Mouse (Mus musculus) stomach, embryonic 15.5 days (tissue): Measurements from ENCODE around the gene Smg7. TPM values are rescaled to one million over a fixed set of nuclear protein-coding genes. Genes with fewer than 3 reads are reported as not detected.

ENCODE experiments used
- ATAC-seq: fragments of 200-750 bp; cut with Nextera tagmentation; 2 replicates; pipeline ENCODE4 v1.8.0; 2017; ENCODE audit warnings: low read depth, moderate number of reproducible peaks, moderate TSS enrichment; ENCODE audit not compliant: insufficient read depth, low FRiP score
- H3K27ac ChIP-seq: fragments of 300-500 bp; sonication (generic); 2 replicates; pipeline ENCODE4 v1.5.1; 2015; ENCODE audit warnings: mild to moderate bottlenecking, inconsistent platforms
- H3K27me3 ChIP-seq: fragments of 300-500 bp; sonication (generic); replicated peaks from 2 replicates; pipeline ENCODE4 v1.6.1; 2015; ENCODE audit warnings: inconsistent platforms
- H3K36me3 ChIP-seq: fragments of 300-500 bp; sonication (generic); 2 replicates; pipeline ENCODE4 v1.6.1; 2015; ENCODE audit warnings: inconsistent platforms
- H3K4me1 ChIP-seq: fragments of 300-500 bp; sonication (generic); 2 replicates; pipeline ENCODE4 v1.6.1; 2015; ENCODE audit warnings: inconsistent platforms
- H3K4me2 ChIP-seq: fragments of 300-500 bp; sonication (generic); 2 replicates; pipeline ENCODE4 v1.6.1; 2015; ENCODE audit warnings: mild to moderate bottlenecking, inconsistent platforms
- H3K4me3 ChIP-seq: fragments of 300-500 bp; sonication (generic); replicated peaks from 2 replicates; pipeline ENCODE4 v1.5.1; 2015; ENCODE audit warnings: inconsistent platforms
- H3K9ac ChIP-seq: fragments of 300-500 bp; sonication (generic); 2 replicates; pipeline ENCODE4 v1.6.1; 2015; ENCODE audit warnings: inconsistent platforms
- H3K9me3 ChIP-seq: fragments of 300-500 bp; sonication (generic); 2 replicates; pipeline ENCODE4 v1.6.1; 2016; ENCODE audit warnings: inconsistent platforms
- WGBS: fragments of 180-500 bp; shearing (Covaris S2); methylation state at CpG from one replicate; pipeline ENCODE4 v1.1.7; 2015; 5-methylcytosine and 5-hydroxymethylcytosine counted together
- polyA plus RNA-seq: library from polyadenylated mRNA; unstranded; fragments of >200 nt; fragmentation: Nextera tagmentation; extraction: Ambion mirVana; gene quantifications from 2 replicates; pipeline ENCODE4 v1.2.1, GENCODE M21; 2015

Gene Smg7
- polyA plus RNA-seq, 1 experiment from 2014 or later, result 22.8 TPM

DNA sequence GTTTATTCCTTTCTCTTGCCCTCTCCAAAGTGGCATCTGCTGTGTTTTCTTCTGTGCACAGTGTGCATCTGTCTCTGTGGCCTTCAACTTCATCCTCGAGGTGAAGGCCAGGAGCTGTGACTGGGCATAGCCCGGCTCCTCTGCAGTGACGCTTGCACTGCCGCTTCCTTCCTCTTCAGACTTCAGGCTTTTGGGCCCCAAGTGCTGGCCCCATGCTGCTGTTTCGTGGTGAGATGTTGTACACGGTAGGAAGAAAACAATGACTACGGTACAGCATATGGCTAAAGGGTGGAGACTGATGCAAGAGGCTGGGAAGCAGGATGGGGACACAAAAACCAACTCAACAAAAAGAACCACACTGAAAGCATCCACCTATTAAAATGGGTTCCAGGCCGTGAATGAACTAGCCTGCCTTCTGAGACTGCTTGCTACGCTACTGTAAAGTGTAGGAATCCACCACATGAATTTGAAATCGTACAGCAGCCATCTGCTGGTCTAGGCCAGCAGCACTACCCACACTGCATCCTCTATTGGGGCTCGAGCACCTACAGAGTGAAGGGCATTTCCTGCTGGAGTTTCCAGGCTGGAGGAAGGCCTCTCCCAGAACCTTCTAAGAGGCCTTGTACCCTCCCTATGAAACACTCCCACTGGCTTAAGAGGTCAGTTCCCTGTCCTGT, 64.3 kb downstream of the Smg7 start:
- Histone ChIP-seq H3K4me3 (no peak overlapping the region), H3K9ac (no peak overlapping the region), H3K27me3 (no peaks in the 10 kb centered on the region), H3K4me1 (no peaks in the 10 kb centered on the region), H3K9me3 (no peaks in the 10 kb centered on the region), H3K36me3 (peaks cover 35% of the 10 kb centered on the region), H3K27ac (no peak overlapping the region), H3K4me2 (no peak overlapping the region)
- ATAC-seq, result no peak
- 81% methylated on average over 11 of the region's 11 CpGs for WGBS

DNA sequence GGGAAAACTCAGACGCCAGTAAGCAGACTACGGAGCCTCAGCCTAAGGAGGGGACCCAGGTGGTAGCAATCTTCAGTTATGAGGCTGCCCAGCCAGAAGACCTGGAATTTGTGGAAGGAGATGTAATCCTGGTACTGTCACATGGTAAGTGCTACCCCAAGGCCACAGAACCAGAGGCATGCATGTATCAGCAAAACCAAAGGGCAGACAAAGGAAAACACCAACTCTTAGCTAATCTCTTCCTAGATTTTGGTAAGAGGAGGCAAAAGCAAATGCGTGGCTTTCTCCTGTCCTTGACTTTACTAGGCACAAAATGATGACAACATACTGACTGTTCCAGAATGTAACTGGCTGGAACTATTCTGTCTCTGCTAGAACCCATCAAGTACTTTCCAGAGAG, 67.4 kb downstream of the Smg7 start:
- Histone ChIP-seq H3K4me1 (no peaks in the 10 kb centered on the region), H3K27ac (no peak overlapping the region), H3K9me3 (no peaks in the 10 kb centered on the region), H3K4me3 (no peak overlapping the region), H3K4me2 (no peak overlapping the region), H3K27me3 (no peaks in the 10 kb centered on the region), H3K9ac (no peak overlapping the region), H3K36me3 (peaks cover 22% of the 10 kb centered on the region)
- 92% methylated on average over 3 of the region's 3 CpGs for WGBS
- no peak for ATAC-seq

DNA sequence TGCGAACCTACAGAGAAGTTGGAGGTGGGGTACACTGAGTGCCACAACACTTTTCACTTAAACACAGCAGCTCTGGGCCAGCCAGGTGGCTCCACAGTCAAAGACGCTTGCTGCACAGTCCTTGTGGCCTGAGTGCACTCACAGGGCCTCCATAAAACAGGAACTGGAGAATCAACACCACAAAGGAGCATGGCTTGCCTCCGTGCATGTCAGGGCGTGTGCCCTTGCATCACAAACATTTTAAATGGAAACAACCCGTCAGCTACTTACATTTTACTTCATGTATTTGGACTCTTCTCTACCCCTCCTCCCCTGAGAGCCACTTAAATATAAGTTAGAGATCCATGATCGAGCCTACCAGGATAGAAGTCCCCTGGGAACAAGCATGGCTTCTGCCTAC, 70.1 kb downstream of the Smg7 start:
- no peak overlapping the region for H3K4me2 ChIP-seq
- no peaks in the 10 kb centered on the region for H3K9me3 ChIP-seq
- peaks cover 4% of the 10 kb centered on the region for H3K36me3 ChIP-seq
- no peak for ATAC-seq
- H3K9ac ChIP-seq, result no peak overlapping the region
- H3K27ac ChIP-seq, result no peak overlapping the region
- no peak overlapping the region for H3K4me3 ChIP-seq
- H3K27me3 ChIP-seq, result no peaks in the 10 kb centered on the region
- 80% methylated on average over 6 of the region's 6 CpGs for WGBS
- H3K4me1 ChIP-seq, result no peaks in the 10 kb centered on the region

DNA sequence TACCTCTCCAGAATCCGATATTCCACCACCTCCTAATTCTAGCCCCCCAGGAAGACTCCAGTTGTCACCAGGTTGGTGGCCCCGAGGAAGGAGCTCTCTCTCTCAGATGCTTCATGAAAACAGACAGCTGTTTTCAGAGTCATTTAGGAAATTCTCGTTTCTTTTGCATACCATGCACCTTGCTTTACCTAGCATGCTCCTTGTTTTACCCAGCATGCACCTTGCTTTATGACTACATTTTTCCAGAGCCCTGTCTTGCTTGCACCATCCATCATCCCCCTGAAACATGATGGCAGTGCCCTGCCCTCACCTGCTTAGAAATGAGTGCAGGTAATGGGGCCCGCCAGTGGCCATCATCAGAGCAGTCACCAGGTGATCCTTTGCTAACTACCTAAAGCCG, 70.8 kb downstream of the Smg7 start:
- peaks cover 1% of the 10 kb centered on the region for H3K36me3 ChIP-seq
- H3K4me3 ChIP-seq, result no peak overlapping the region
- no peak for ATAC-seq
- no peak overlapping the region for H3K9ac ChIP-seq
- no peaks in the 10 kb centered on the region for H3K4me1 ChIP-seq
- H3K9me3 ChIP-seq, result no peaks in the 10 kb centered on the region
- WGBS, result 74% methylated on average over 5 of the region's 5 CpGs
- no peaks in the 10 kb centered on the region for H3K27me3 ChIP-seq
- H3K27ac ChIP-seq, result no peak overlapping the region
- H3K4me2 ChIP-seq, result no peak overlapping the region

DNA sequence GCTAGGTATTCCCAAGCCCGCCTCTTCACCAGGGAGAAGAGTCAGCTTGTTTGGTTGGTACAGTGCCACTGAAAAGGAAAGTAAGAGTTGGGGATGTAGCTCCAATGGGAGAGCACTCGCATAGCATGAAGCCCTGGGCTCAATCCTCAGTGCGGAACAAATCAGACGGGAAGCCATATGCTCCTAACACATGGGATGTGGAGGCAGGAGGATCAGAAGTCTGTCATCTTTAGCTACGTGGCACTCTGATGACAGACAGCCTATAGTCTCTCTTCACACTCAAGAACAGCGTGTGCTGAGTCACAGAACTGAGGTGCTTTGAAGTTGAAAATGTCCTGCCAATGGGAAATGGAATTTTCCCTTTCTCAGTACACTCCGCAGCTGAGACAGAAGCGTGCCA, 71.4 kb downstream of the Smg7 start:
- Histone ChIP-seq H3K27me3 (no peaks in the 10 kb centered on the region), H3K27ac (no peak overlapping the region), H3K36me3 (no peaks in the 10 kb centered on the region; the same call in 1 of the 2 replicates), H3K4me1 (no peaks in the 10 kb centered on the region), H3K4me2 (no peak overlapping the region), H3K9me3 (no peaks in the 10 kb centered on the region), H3K4me3 (no peak overlapping the region), H3K9ac (no peak overlapping the region)
- WGBS, result 90% methylated on average over 8 of the region's 8 CpGs
- no peak for ATAC-seq

DNA sequence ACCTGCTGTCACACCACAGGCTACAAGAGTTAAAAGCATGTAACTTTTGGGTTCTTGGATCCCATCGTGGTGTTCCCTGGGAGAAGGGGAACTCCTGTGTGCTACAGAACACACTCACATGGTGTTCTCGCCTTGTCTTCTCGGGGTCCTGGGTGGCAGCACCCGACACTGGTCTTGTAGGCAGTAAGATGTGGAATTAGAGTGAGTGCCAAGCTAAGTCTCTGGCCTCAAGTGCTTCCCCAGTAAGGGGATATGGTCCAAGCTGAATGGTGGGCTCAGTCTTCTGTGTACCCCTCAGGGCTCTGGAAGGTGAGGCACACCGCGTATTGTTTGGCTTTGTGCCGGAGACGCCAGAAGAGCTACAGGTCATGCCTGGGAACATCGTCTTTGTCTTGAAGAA, 72.4 kb downstream of the Smg7 start:
- Histone ChIP-seq H3K27ac (no peak overlapping the region), H3K4me3 (no peak overlapping the region), H3K4me2 (no peak overlapping the region), H3K9ac (no peak overlapping the region), H3K9me3 (no peaks in the 10 kb centered on the region), H3K36me3 (no peaks in the 10 kb centered on the region; the same call in 1 of the 2 replicates), H3K27me3 (no peaks in the 10 kb centered on the region), H3K4me1 (no peaks in the 10 kb centered on the region)
- WGBS, result 92% methylated on average over 9 of the region's 9 CpGs
- no peak for ATAC-seq

DNA sequence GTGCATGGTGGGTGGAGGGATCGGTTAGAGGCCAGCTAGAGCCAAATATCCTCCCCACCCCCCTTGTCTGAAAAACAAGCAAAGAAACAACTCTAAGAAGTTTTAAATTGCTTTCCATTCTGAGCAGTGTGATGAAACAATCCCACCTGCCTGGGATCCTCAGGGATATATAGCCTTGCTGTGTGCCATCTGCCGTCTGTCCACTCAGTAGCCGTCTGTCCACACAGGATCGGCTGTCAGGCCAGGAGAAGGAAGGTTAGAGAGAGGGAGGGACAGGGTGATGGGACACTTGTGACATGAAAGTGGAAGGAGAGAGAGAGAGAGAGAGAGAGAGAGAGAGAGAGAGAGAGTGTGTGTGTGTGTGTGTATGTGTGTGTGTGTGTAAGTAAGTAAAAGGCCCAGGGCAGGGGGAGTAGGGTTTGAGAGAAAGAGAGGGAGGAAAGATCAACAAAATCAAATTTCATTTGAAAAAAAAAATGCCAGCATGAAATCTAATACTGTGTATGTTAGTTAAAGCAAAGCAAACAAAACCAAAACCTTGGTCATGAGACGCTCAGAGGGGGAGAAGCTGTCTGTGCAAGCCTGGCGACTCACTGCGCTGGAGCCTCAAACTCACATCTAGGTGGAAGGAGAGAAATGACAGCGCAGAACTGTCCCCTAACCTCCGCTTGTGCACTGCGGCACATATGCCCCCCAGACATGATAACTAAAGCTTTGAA, 73.7 kb downstream of the Smg7 start:
- Histone ChIP-seq H3K4me2 (no peak overlapping the region), H3K4me1 (no peaks in the 10 kb centered on the region), H3K36me3 (no peaks in the 10 kb centered on the region; the same call in 1 of the 2 replicates), H3K9ac (no peak overlapping the region), H3K9me3 (no peaks in the 10 kb centered on the region), H3K27ac (no peak overlapping the region), H3K4me3 (no peak overlapping the region), H3K27me3 (no peaks in the 10 kb centered on the region)
- WGBS, result 67% methylated on average over 10 of the region's 10 CpGs
- ATAC-seq, result no peak

DNA sequence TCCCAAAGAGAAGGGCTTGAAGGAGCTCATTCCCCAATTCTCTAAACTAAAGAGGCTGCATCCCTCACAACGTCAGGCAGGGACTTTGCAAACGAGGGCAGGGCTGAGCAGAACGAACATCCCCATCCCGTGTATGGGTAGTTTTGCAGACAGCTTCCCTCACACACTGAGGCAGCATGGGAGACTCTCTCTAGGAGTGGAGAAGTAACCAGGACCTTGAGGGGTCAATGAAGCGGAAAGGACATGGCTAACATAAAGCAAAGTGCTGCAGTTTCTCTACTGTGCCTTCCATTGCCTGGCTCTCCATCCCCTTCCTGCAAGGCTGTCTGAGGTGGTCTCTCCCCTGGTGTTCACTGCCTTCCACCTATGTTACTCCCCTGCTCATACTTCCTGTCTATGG, 74.3 kb downstream of the Smg7 start:
- H3K36me3 ChIP-seq, result no peaks in the 10 kb centered on the region; the same call in 1 of the 2 replicates
- no peaks in the 10 kb centered on the region for H3K4me1 ChIP-seq
- no peaks in the 10 kb centered on the region for H3K9me3 ChIP-seq
- H3K9ac ChIP-seq, result no peak overlapping the region
- ATAC-seq, result no peak
- H3K4me3 ChIP-seq, result no peak overlapping the region
- no peak overlapping the region for H3K27ac ChIP-seq
- H3K27me3 ChIP-seq, result no peaks in the 10 kb centered on the region
- no peak overlapping the region for H3K4me2 ChIP-seq
- 83% methylated on average over 5 of the region's 5 CpGs for WGBS

DNA sequence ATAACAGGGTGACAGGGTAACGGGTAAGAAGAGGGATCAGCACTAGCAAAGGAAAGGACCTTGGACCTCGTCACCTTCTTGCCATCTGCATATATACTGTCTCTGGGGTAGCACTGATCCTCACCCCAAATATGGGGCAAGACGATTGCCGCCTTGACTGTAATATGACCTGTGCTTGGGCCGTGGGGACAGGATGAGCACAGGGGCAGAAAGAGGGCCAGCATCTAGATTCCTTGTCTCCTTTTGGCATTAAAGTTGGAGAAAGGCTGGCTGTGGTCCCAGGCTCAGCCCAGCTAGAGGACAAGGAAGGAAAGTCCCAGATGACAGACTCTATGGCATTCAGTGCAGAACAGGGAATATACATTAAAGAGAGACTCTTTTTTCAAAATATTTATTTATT, 76.0 kb downstream of the Smg7 start:
- Histone ChIP-seq H3K4me1 (no peaks in the 10 kb centered on the region), H3K27ac (no peak overlapping the region), H3K4me3 (no peak overlapping the region), H3K9ac (no peak overlapping the region), H3K36me3 (no peaks in the 10 kb centered on the region), H3K27me3 (no peaks in the 10 kb centered on the region), H3K9me3 (no peaks in the 10 kb centered on the region), H3K4me2 (no peak overlapping the region)
- no peak for ATAC-seq
- WGBS, result 80% methylated on average over 5 of the region's 5 CpGs

DNA sequence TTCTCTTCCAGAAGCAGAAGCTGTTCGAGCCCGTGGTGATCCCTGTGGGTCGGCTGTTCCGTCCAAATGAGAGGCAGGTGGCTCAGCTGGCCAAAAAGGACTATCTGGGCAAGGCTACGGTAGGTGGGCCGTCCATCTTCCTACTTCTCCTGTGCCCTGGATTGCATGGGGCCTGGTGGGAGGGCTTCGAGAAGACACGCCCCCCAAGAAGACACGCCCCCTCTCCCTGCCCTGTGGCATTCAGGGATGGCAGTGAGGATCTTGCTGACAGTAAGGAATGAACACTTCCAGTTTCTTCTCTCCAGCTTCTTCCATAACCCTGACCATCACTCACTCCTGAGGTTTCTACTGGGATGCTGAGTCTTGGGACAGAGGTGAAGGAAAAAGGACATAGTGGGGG, 78.2 kb downstream of the Smg7 start:
- no peaks in the 10 kb centered on the region for H3K9me3 ChIP-seq
- no peak for ATAC-seq
- 67% methylated on average over 9 of the region's 9 CpGs for WGBS

DNA sequence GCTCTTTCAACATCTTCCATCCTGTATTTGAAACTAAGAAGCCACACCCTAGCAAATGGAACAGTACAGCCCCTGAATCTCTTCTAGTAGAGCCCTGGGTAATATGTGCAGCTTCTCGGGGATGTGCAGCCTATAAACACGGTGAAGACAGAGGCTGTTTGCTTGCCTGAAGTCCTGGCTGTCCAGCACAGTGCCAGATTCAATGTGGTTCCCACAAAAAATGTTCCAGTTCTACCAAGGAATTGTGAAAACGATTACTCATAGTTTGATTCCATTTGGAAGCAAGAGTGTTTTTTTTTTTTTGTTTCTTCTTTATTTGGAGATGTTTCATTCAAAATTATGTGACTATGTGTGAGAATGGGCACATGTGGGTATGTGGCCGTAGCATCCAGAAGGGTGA, 80.7 kb downstream of the Smg7 start:
- H3K27ac ChIP-seq, result no peak overlapping the region
- no peak overlapping the region for H3K4me2 ChIP-seq
- H3K9me3 ChIP-seq, result no peaks in the 10 kb centered on the region
- H3K4me3 ChIP-seq, result no peak overlapping the region
- no peak for ATAC-seq
- 83% methylated on average over 4 of the region's 4 CpGs for WGBS
- H3K36me3 ChIP-seq, result no peaks in the 10 kb centered on the region
- no peaks in the 10 kb centered on the region for H3K4me1 ChIP-seq
- H3K9ac ChIP-seq, result no peak overlapping the region
- no peaks in the 10 kb centered on the region for H3K27me3 ChIP-seq

More for the DNA sequence above, 78.2 kb downstream of the Smg7 start:
- H3K4me1 ChIP-seq, result no peaks in the 10 kb centered on the region
- no peaks in the 10 kb centered on the region for H3K36me3 ChIP-seq
- no peaks in the 10 kb centered on the region for H3K27me3 ChIP-seq
- no peak overlapping the region for H3K4me2 ChIP-seq
- no peak overlapping the region for H3K4me3 ChIP-seq
- H3K9ac ChIP-seq, result no peak overlapping the region
- H3K27ac ChIP-seq, result no peak overlapping the region

DNA sequence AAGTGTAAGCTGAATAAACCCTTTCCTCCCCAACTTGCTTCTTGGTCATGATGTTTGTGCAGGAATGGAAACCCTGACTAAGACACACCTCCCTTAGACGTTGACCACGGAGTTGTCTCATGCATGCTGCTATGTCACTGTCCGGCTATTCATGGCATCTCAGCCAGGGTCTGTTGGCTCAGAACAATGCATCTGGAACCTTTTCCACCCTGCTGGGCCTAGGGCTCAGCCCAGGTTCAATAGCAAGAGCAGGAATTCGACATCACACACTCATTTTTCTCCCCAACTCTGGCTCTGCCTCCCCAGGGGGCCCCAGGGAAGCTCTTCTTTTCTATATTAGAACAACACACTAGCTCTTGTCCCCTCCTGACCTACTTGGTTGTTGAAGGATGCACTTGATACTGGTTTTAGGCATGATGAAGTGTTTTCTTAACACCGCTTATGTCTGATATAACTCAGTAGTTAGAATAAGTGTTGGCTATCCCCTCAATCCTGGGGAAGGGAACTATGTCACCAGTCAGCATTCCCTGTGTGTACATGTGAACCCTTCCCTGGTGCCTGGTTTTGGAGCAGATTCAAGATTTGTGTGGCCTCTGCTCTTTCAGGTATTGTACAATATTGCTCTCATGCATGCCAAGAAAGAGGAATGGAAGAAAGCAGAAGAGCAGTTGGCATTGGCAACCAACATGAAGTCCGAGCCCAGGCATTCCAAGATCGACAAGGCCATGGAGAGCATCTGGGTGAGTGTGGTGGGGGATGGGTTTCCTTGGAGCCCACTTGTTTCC, 81.3 kb downstream of the Smg7 start:
- Histone ChIP-seq H3K27me3 (no peaks in the 10 kb centered on the region), H3K4me3 (no peak overlapping the region), H3K4me2 (no peak overlapping the region), H3K9ac (no peak overlapping the region), H3K9me3 (no peaks in the 10 kb centered on the region), H3K36me3 (no peaks in the 10 kb centered on the region), H3K27ac (no peak overlapping the region), H3K4me1 (no peaks in the 10 kb centered on the region)
- no peak for ATAC-seq
- WGBS, result 72% methylated on average over 7 of the region's 7 CpGs
